Mouse (Mus musculus): ENCODE data around the gene Zswim8. TPM values are rescaled to one million over a fixed set of nuclear protein-coding genes. Genes with fewer than 3 reads are reported as not detected.
A peak's percentile ranks its signal among the peaks of the same experiment; 100 is the strongest.

The Zswim8 gene
- polyA plus RNA-seq, 1 experiment from 2014 or later = 22.3 TPM

DNA sequence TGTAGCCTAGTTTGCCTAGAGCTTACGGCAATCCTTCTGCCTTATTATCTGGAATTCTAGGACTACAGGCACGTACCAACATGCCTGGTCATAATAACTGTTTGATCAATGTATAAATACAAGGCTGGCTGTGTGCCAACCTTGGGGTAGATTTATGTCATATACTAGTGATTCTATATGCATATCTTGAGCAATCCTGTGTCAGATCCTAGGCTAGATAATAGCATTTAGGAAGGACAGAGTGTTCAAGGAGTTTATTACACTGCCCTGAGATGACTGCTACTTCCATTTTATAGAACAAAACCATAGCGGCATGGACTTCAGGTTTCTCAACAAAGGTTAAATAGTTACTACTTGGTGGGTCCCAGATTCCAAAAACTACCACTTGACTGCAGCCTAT, 64.6 kb downstream of the Zswim8 start:
- Histone ChIP-seq H3K27ac (ENCODE audit: low read length) (peak overlapping the region; percentile 77), H3K36me3 (ENCODE audit: control insufficient read depth, insufficient read depth) (peaks cover 7% of the 10 kb centered on the region)
- 88% methylated on average over 3 of the region's 3 CpGs for WGBS

DNA sequence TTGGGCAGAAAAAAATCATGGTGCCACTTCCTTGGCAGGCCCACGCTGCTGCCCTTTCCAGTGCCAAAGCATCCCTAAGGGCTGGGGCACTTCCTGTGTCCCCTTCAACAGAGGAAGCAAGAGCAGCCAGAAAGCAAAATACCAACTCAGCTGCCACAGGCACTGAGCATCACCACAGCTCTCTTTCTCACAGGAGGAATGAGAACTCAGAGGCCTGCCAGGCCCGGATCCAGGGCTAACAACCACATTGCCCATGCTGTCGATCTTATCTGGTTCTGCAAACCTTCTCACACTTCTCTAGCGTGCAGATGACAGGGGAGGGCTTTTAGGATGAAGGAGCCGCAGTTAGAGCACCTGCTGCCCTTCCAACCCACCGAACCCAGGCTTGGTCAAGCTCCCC, 65.5 kb downstream of the Zswim8 start:
- Histone ChIP-seq H3K9me3 (replicated peaks; ENCODE audit: control insufficient read depth, low read length) (no peaks in the 10 kb centered on the region), H3K27me3 (ENCODE audit: control insufficient read depth, insufficient read depth, low read length) (no peaks in the 10 kb centered on the region), H3K4me3 (ENCODE audit: low read length) (no peak overlapping the region), H3K36me3 (ENCODE audit: control insufficient read depth, insufficient read depth) (peaks cover 14% of the 10 kb centered on the region), H3K9ac (ENCODE audit: low read length) (peak overlapping the region; percentile 39; the same call in 1 of the 2 replicates), H3K4me2 (ENCODE audit: low read depth, low read length) (no peak overlapping the region), H3K27ac (ENCODE audit: low read length) (peak overlapping the region; percentile 77), H3K4me1 (ENCODE audit: control insufficient read depth, insufficient read depth, low read length) (peaks cover 51% of the 10 kb centered on the region)
- WGBS = 35% methylated on average over 6 of the region's 6 CpGs
- ATAC-seq (replicated peaks; ENCODE audit: extremely low read depth, insufficient read depth, low FRiP score) = no peak

More for the DNA sequence above, 64.6 kb downstream of the Zswim8 start:
- H3K9me3 ChIP-seq (replicated peaks; ENCODE audit: control insufficient read depth, low read length) = no peaks in the 10 kb centered on the region
- no peak overlapping the region for H3K4me2 ChIP-seq (ENCODE audit: low read depth, low read length)
- no peaks in the 10 kb centered on the region for H3K27me3 ChIP-seq (ENCODE audit: control insufficient read depth, insufficient read depth, low read length)
- no peak for ATAC-seq (replicated peaks; ENCODE audit: extremely low read depth, insufficient read depth, low FRiP score)
- peaks cover 57% of the 10 kb centered on the region for H3K4me1 ChIP-seq (ENCODE audit: control insufficient read depth, insufficient read depth, low read length)
- no peak overlapping the region for H3K4me3 ChIP-seq (ENCODE audit: low read length)
- no peak overlapping the region for H3K9ac ChIP-seq (ENCODE audit: low read length)

Small RNA genes lying within 50 kb of the gene (microRNA-seq; reads per million reads assigned to microRNA genes)
- gene Mir6946 = not detected

Other genes with a start within 250 kb of the Zswim8 start
- gene Anxa7, start 227.4 kb upstream of the Zswim8 start, polyA plus RNA-seq (2015; fragmentation: Nextera tagmentation; extraction: Ambion mirVana) = 45.8 and 51.5 TPM in 2 replicates
- 0.25 and 0.60 TPM in 2 replicates for gene Mss51, start 210.7 kb upstream of the Zswim8 start, polyA plus RNA-seq (2015; fragmentation: Nextera tagmentation; extraction: Ambion mirVana)
- gene Ppp3cb, start 161.0 kb upstream of the Zswim8 start, polyA plus RNA-seq (2015; fragmentation: Nextera tagmentation; extraction: Ambion mirVana) = 28.4 and 32.0 TPM in 2 replicates
- gene Usp54, start 66.5 kb upstream of the Zswim8 start, polyA plus RNA-seq (2015; fragmentation: Nextera tagmentation; extraction: Ambion mirVana) = 3.8 and 4.5 TPM in 2 replicates
- gene Myoz1, start 51.0 kb upstream of the Zswim8 start, polyA plus RNA-seq (2015; fragmentation: Nextera tagmentation; extraction: Ambion mirVana) = 12.0 and 14.9 TPM in 2 replicates
- gene Synpo2l, start 39.2 kb upstream of the Zswim8 start, polyA plus RNA-seq (2015; fragmentation: Nextera tagmentation; extraction: Ambion mirVana) = 172 and 183 TPM in 2 replicates
- 73.2 and 76.2 TPM in 2 replicates for gene Sec24c, start 33.2 kb upstream of the Zswim8 start, polyA plus RNA-seq (2015; fragmentation: Nextera tagmentation; extraction: Ambion mirVana)
- gene Fut11, start 12.6 kb upstream of the Zswim8 start, polyA plus RNA-seq (2015; fragmentation: Nextera tagmentation; extraction: Ambion mirVana) = 20.5 and 20.6 TPM in 2 replicates
- 175 and 177 TPM in 2 replicates for gene Chchd1, start 4.5 kb upstream of the Zswim8 start, polyA plus RNA-seq (2015; fragmentation: Nextera tagmentation; extraction: Ambion mirVana)
- gene Ndst2, start 27.0 kb downstream of the Zswim8 start, polyA plus RNA-seq (2015; fragmentation: Nextera tagmentation; extraction: Ambion mirVana) = 16.2 and 17.2 TPM in 2 replicates
- gene Camk2g, start 86.5 kb downstream of the Zswim8 start, polyA plus RNA-seq (2015; fragmentation: Nextera tagmentation; extraction: Ambion mirVana) = 81.5 and 103 TPM in 2 replicates
- gene Plau, start 129.1 kb downstream of the Zswim8 start, polyA plus RNA-seq (2015; fragmentation: Nextera tagmentation; extraction: Ambion mirVana) = 1.2 and 1.9 TPM in 2 replicates
- 89.3 and 97.0 TPM in 2 replicates for gene Vcl, start 221.8 kb downstream of the Zswim8 start, polyA plus RNA-seq (2015; fragmentation: Nextera tagmentation; extraction: Ambion mirVana)